Comparison of ENCODE assay signal across 9 mouse cellular contexts in genomic region chr7:68357407-68357806, GRCm38 (mm10).
DNase-seq lines count a peak whose midpoint lies in the region; ATAC-seq and TF ChIP-seq lines count a peak whose summit lies in the region.
"Had no signal": no experiment of that assay in that cellular context is flagged by ENCODE, and none has a peak within 500 bp of the region (broad histone marks: within the 10 kb centered on the region; RNA-seq: fewer than 3 reads in every experiment).

No protein-coding gene starts in this region.

- H3K27ac ChIP-seq in heart, embryonic 11.5 days (ENCODE audit: low read depth, low read length), result no peak overlapping the region
- no peak overlapping the region for H3K27ac ChIP-seq in cerebellum, adult 2 months (ENCODE audit: insufficient read depth, low read length)
- H3K27ac ChIP-seq: midbrain, embryonic 12.5 days had no signal

- no peak overlapping the region for H3K4me3 ChIP-seq in heart, embryonic 11.5 days (ENCODE audit: low read depth, low read length)
- H3K4me3 ChIP-seq in G1E (ENCODE audit: low read depth, low read length), result no peak overlapping the region
- H3K4me3 ChIP-seq in cerebellum, adult 2 months (replicated peaks; ENCODE audit: insufficient read depth, low read depth, low read length), result no peak overlapping the region
- H3K4me3 ChIP-seq: midbrain, embryonic 12.5 days had no signal

- no peak overlapping the region for H3K4me2 ChIP-seq in heart, embryonic 11.5 days
- H3K4me2 ChIP-seq: midbrain, embryonic 12.5 days had no signal

- no peaks in the 10 kb centered on the region for H3K36me3 ChIP-seq in heart, embryonic 11.5 days (ENCODE audit: control insufficient read depth, insufficient read depth, low read length)
- no peaks in the 10 kb centered on the region for H3K36me3 ChIP-seq in G1E (replicated peaks)
- H3K36me3 ChIP-seq: midbrain, embryonic 12.5 days had no signal

- H3K27me3 ChIP-seq in heart, embryonic 11.5 days (ENCODE audit: control insufficient read depth, insufficient read depth, low read length), result 0 out of 2 replicates have a peak, but pooled peaks cover 4% of the 10 kb centered on the region
- no peaks in the 10 kb centered on the region for H3K27me3 ChIP-seq in G1E (ENCODE audit: insufficient read depth, low read length)
- H3K27me3 ChIP-seq in cerebellum, adult 2 months (ENCODE audit: control insufficient read depth, insufficient read depth, low read length), result no peaks in the 10 kb centered on the region

- no peaks in the 10 kb centered on the region for H3K4me1 ChIP-seq in heart, embryonic 11.5 days (ENCODE audit: control insufficient read depth, insufficient read depth, low read length)
- no peaks in the 10 kb centered on the region for H3K4me1 ChIP-seq in G1E (ENCODE audit: insufficient read depth, low read depth, low read length)
- no peaks in the 10 kb centered on the region for H3K4me1 ChIP-seq in cerebellum, adult 2 months (ENCODE audit: control insufficient read depth, insufficient read depth, low read length)
- H3K4me1 ChIP-seq: midbrain, embryonic 12.5 days had no signal

- 22% methylated on average over 7 of the region's 7 CpGs for WGBS in heart, embryonic 11.5 days (ENCODE audit: insufficient replicate concordance)
- WGBS in cerebellum, adult 2 months, result 20% methylated on average over 7 of the region's 7 CpGs

- no peaks in the 10 kb centered on the region for H3K9me3 ChIP-seq in heart, embryonic 11.5 days (replicated peaks; ENCODE audit: control insufficient read depth, low read length)
- H3K9me3 ChIP-seq in G1E (replicated peaks), result peaks cover 22% of the 10 kb centered on the region
- H3K9me3 ChIP-seq: midbrain, embryonic 12.5 days had no signal

- H3K9ac ChIP-seq in heart, embryonic 11.5 days (ENCODE audit: low read depth, low read length), result no peak overlapping the region
- H3K9ac ChIP-seq: midbrain, embryonic 12.5 days had no signal

- TF ChIP-seq POLR2A in cerebellum, adult 2 months (IDR thresholded peaks at IDR 0.05; ENCODE audit: borderline replicate concordance, insufficient read depth, low read length), result no peak

- no peak for ATAC-seq in heart, embryonic 11.5 days (replicated peaks; ENCODE audit: insufficient number of reproducible peaks, low FRiP score, low TSS enrichment)
- peak; percentile 22; the same call in 1 of the 2 replicates for ATAC-seq in G1E (ENCODE audit: extremely low read depth, insufficient number of reproducible peaks, low FRiP score, poor library complexity, severe bottlenecking)

- peak; percentile 86 for TF ChIP-seq CTCF in G1E (IDR thresholded peaks at IDR 0.05; ENCODE audit: low read depth, low read length)
- peak; percentile 70 for TF ChIP-seq CTCF in cerebellum, adult 2 months (IDR thresholded peaks at IDR 0.05; ENCODE audit: borderline replicate concordance, insufficient read depth, low read depth, low read length)

- DNase-seq in heart, adult 11 months, result peak; percentile 91
- DNase-seq in G1E (ENCODE audit: low spot score), result no peak
- peak; percentile 49 to 60 for DNase-seq in cerebellum, adult 2 months
- peak; percentile 87 for DNase-seq in forelimb bud, embryonic 11.5 days (ENCODE audit: low read depth, low spot score)
- peak; percentile 67 for DNase-seq in kidney, postnatal 14 days
- DNase-seq in lung, adult 18-20 months, result peak; percentile 38 to 50
- DNase-seq in skeletal muscle tissue, adult 2 months (ENCODE audit: low read depth, low spot score), result peak; percentile 53
